Comparison of ENCODE assay signal across 9 mouse cellular contexts in the genomic region with DNA sequence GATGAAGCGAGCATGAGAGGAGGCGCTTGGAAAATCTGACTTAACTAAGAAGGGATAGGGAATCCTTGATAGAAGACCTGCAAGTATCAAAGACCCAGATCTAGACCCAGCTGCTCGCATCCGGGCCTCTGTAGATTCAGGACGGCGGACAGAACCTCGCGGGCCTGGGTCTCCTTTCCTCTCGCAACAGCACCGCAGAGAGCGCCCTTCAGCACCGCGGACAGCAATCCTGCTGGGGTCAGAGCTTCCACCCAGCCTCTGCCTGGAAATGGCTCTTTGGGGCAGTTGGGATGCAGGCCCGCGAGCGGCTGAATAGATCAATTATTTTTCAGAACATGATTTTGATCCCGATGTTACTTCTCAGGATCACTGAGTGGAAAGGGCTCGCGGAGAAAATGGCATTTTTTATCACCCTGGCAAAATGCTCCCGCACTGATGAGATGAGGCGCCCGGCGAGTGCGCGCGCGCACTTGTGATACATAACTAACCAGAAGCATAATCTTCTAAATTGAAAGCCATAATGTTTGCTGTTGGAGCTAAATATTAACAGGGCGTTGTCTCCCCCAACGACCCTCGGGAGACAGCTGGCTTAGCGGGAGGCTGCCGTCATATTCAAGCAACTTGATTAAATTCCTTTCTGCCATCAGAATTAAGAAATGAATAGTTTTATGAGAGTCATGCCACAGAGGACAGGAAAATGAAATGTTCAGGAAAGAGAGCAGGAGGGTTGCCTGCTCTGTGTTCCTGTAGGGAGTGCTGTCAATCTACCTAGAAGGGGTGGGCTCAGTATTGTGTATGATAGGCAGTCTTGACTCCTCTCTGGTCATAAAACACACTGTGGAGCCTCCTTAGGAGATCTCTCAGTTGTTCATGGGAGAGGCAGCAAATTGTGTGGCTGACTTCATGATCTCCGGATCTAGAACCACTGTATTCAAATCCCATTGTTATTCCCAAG.
DNase-seq lines count a peak whose midpoint lies in the region; ATAC-seq and TF ChIP-seq lines count a peak whose summit lies in the region.
"Had no signal": no experiment of that assay in that cellular context is flagged by ENCODE, and none has a peak within 500 bp of the region (broad histone marks: within the 10 kb centered on the region; RNA-seq: fewer than 3 reads in every experiment).

No protein-coding gene starts in this region.

- no peaks in the 10 kb centered on the region for H3K36me3 ChIP-seq in ES-Bruce4 (ENCODE audit: control insufficient read depth, insufficient read depth, low read length, poor library complexity, severe bottlenecking)
- H3K36me3 ChIP-seq in hindbrain, embryonic 12.5 days, result no peaks in the 10 kb centered on the region
- no peaks in the 10 kb centered on the region for H3K36me3 ChIP-seq in liver, embryonic 13.5 days
- no peaks in the 10 kb centered on the region for H3K36me3 ChIP-seq in neural tube, embryonic 14.5 days (ENCODE audit: control insufficient read depth, insufficient read depth, low read length)

- 0 out of 2 replicates have a peak, but pooled peaks have one; percentile 8 for TF ChIP-seq EP300 in ES-Bruce4 (IDR thresholded peaks at IDR 0.05; ENCODE audit: insufficient read depth, low read depth, low read length)

- TF ChIP-seq CTCF in ES-Bruce4 (IDR thresholded peaks at IDR 0.05; ENCODE audit: low read depth, low read length), result no peak

- no peak overlapping the region for H3K27ac ChIP-seq in ES-Bruce4 (ENCODE audit: insufficient read depth, low read length)
- no peak overlapping the region; the same call in 1 of the 2 replicates for H3K27ac ChIP-seq in hindbrain, embryonic 12.5 days
- H3K27ac ChIP-seq in liver, embryonic 13.5 days, result no peak overlapping the region
- peak overlapping the region; percentile 61 for H3K27ac ChIP-seq in neural tube, embryonic 14.5 days (ENCODE audit: low read depth, low read length)

- WGBS in hindbrain, embryonic 12.5 days, result 21% methylated on average over 33 of the region's 33 CpGs
- 23% methylated on average over 33 of the region's 33 CpGs for WGBS in liver, embryonic 13.5 days (ENCODE audit: insufficient replicate concordance)
- WGBS in neural tube, embryonic 14.5 days, result 11% methylated on average over 33 of the region's 33 CpGs

- peak overlapping the region; percentile 34 for H3K4me2 ChIP-seq in hindbrain, embryonic 12.5 days (replicated peaks)
- no peak overlapping the region for H3K4me2 ChIP-seq in liver, embryonic 13.5 days
- peak overlapping the region; percentile 4; the same call in 1 of the 2 replicates for H3K4me2 ChIP-seq in neural tube, embryonic 14.5 days (ENCODE audit: low read depth, low read length)

- peak; percentile 22 to 48 for DNase-seq in cerebellum, postnatal 14 days
- no peak for DNase-seq in cerebellum, adult 8-10 months
- peak; percentile 81 for DNase-seq in embryo, embryonic 11.5 days (ENCODE audit: low read depth, low spot score)
- peak; percentile 22 for DNase-seq in liver, embryonic 13.5 days

- H3K27me3 ChIP-seq in ES-Bruce4 (ENCODE audit: control insufficient read depth, insufficient read depth, low read length, poor library complexity, severe bottlenecking), result no peaks in the 10 kb centered on the region
- peaks cover 13% of the 10 kb centered on the region for H3K27me3 ChIP-seq in hindbrain, embryonic 12.5 days
- no peaks in the 10 kb centered on the region for H3K27me3 ChIP-seq in liver, embryonic 13.5 days
- H3K27me3 ChIP-seq in neural tube, embryonic 14.5 days (ENCODE audit: control insufficient read depth, insufficient read depth, low read length), result no peaks in the 10 kb centered on the region

- no peak for TF ChIP-seq POLR2A in ES-Bruce4 (IDR thresholded peaks at IDR 0.05; ENCODE audit: insufficient read depth, low read length)

- H3K9ac ChIP-seq in ES-Bruce4 (ENCODE audit: low read depth, poor library complexity, severe bottlenecking), result no peak overlapping the region
- H3K9ac ChIP-seq in hindbrain, embryonic 12.5 days, result no peak overlapping the region
- H3K9ac ChIP-seq in liver, embryonic 13.5 days, result no peak overlapping the region
- H3K9ac ChIP-seq in neural tube, embryonic 14.5 days (replicated peaks; ENCODE audit: low read depth, low read length), result no peak overlapping the region

- no peaks in the 10 kb centered on the region for H3K9me3 ChIP-seq in ES-Bruce4 (replicated peaks; ENCODE audit: control insufficient read depth, insufficient read depth, low read length, poor library complexity, severe bottlenecking)
- no peaks in the 10 kb centered on the region for H3K9me3 ChIP-seq in hindbrain, embryonic 12.5 days (replicated peaks)
- H3K9me3 ChIP-seq in liver, embryonic 13.5 days (replicated peaks), result no peaks in the 10 kb centered on the region
- H3K9me3 ChIP-seq in neural tube, embryonic 14.5 days (ENCODE audit: control insufficient read depth, low read length), result no peaks in the 10 kb centered on the region

- 0 out of 2 replicates have a peak, but pooled peaks have one; percentile 40 for ATAC-seq in hindbrain, embryonic 12.5 days (ENCODE audit: low FRiP score)
- ATAC-seq in liver, embryonic 13.5 days (ENCODE audit: low read depth), result no peak
- peak; percentile 61; the same call in 1 of the 2 replicates for ATAC-seq in neural tube, embryonic 14.5 days (ENCODE audit: low read depth)
- no peak for ATAC-seq in CD4-positive, CD25-positive, alpha-beta regulatory T cell, adult 4 months

- no peaks in the 10 kb centered on the region for H3K4me1 ChIP-seq in ES-Bruce4 (ENCODE audit: control insufficient read depth, insufficient read depth, low read length)
- 0 out of 2 replicates have a peak, but pooled peaks cover 4% of the 10 kb centered on the region for H3K4me1 ChIP-seq in hindbrain, embryonic 12.5 days
- H3K4me1 ChIP-seq in liver, embryonic 13.5 days (replicated peaks), result no peaks in the 10 kb centered on the region
- H3K4me1 ChIP-seq in neural tube, embryonic 14.5 days (ENCODE audit: control insufficient read depth, insufficient read depth, low read length), result 0 out of 2 replicates have a peak, but pooled peaks cover 7% of the 10 kb centered on the region

- H3K4me3 ChIP-seq in ES-Bruce4 (ENCODE audit: low read depth, low read length), result no peak overlapping the region
- H3K4me3 ChIP-seq in hindbrain, embryonic 12.5 days, result no peak overlapping the region
- no peak overlapping the region for H3K4me3 ChIP-seq in liver, embryonic 13.5 days (replicated peaks)
- no peak overlapping the region for H3K4me3 ChIP-seq in neural tube, embryonic 14.5 days (ENCODE audit: low read depth, low read length)
- H3K4me3 ChIP-seq: erythroblast, embryonic 14.5 days had no signal

Comparison
In these comparisons a context has a peak if more than half of its experiments do, and no peak if none do; other contexts are left out.
1. ATAC-seq: peak in hindbrain, embryonic 12.5 days (single experiment) and neural tube, embryonic 14.5 days (single experiment); none in liver, embryonic 13.5 days (single experiment) and CD4-positive, CD25-positive, alpha-beta regulatory T cell, adult 4 months (single experiment).